Mouse (Mus musculus): Measurements from ENCODE around the gene 4930558C23Rik. TPM values are rescaled to one million over a fixed set of nuclear protein-coding genes. Genes with fewer than 3 reads are reported as not detected.
"Not testable (repeated sequence)": the region's sequence is repeated elsewhere in the genome, so short reads cannot be mapped to it uniquely, and the experiment has no call there.

Gene 4930558C23Rik
- polyA plus RNA-seq, 1 experiment from 2014 or later, result not detected

DNA sequence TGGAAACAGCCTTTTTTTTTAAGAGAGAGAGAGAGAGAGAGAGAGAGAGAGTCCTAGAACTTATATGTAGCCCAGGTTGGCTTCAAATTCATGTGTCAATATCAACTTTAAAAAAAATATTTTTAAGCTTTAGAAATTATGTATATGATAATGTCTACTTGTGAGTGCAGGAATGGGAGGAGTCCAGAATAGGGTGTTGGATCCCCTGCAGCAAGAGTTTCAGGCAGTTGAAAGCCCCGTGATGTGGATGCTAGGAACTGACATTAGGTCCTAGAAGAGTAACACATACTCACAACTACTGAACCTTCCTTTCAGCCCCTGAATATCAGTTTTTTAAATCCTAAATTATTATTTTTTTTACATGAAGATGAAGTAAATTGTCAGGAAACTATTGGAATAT lies 32.9 kb upstream of the 4930558C23Rik start:
- peak overlapping the region; percentile 68 for H3K4me2 ChIP-seq (ENCODE audit: low read length)
- no peak overlapping the region for H3K27ac ChIP-seq (replicated peaks in 1 of 2; ENCODE audit: control insufficient read depth in 1 of 2, insufficient read depth in 1 of 2, low read depth in 2 of 2, low read length in 2 of 2)
- peak overlapping the region in 1 of 2 experiments; percentile 81; a peak in 2 of 4 replicates for H3K4me3 ChIP-seq (ENCODE audit: control insufficient read depth in 1 of 2, insufficient read depth in 1 of 2, low read depth in 1 of 2, low read length in 2 of 2)
- peaks cover 24% of the 10 kb centered on the region for H3K36me3 ChIP-seq (ENCODE audit: control insufficient read depth, insufficient read depth, low read length)
- H3K4me1 ChIP-seq (ENCODE audit: control insufficient read depth in 2 of 2, insufficient read depth in 2 of 2, low read length in 2 of 2), result peaks cover 2 to 3% of the 10 kb centered on the region in 2 experiments; a peak in 1 of 4 replicates
- no peaks in the 10 kb centered on the region for H3K9me3 ChIP-seq (ENCODE audit: control insufficient read depth, low read length)
- no peak for ATAC-seq (ENCODE audit: insufficient number of reproducible peaks, insufficient read depth, low FRiP score, low read depth)
- no peak overlapping the region for H3K9ac ChIP-seq (ENCODE audit: low read length)
- H3K27me3 ChIP-seq (ENCODE audit: control insufficient read depth, insufficient read depth, low read length), result no peaks in the 10 kb centered on the region
- 77% methylated on average over 1 of the region's 1 CpGs for WGBS

DNA sequence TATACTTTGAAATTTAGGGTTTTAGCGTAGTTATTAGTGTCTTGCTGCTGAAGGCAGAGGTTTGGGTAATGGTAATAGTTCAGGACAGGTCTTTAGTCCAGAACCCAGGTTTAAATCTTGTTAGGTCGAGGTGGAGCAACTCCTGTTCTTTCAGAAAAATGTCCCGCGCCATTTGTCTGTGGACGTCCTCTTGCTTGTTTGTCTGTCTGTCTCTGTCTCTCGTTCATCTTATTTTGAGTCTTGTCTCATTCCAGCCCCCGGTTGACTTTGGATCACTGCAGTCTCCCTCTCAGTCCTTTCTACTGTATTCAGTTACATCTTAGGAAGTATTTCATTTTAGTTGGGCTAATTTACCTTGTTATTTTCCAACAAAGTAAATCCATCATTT lies 32.3 kb upstream of the 4930558C23Rik start:
- no peaks in the 10 kb centered on the region for H3K27me3 ChIP-seq (ENCODE audit: control insufficient read depth, insufficient read depth, low read length)
- 1% methylated on average over 7 of the region's 7 CpGs for WGBS
- H3K4me1 ChIP-seq (ENCODE audit: control insufficient read depth in 2 of 2, insufficient read depth in 2 of 2, low read length in 2 of 2), result peaks cover 2 to 3% of the 10 kb centered on the region in 2 experiments; a peak in 1 of 4 replicates
- H3K36me3 ChIP-seq (ENCODE audit: control insufficient read depth, insufficient read depth, low read length), result peaks cover 24% of the 10 kb centered on the region
- peak overlapping the region; percentile 30 to 81; a peak in 3 of 4 replicates for H3K27ac ChIP-seq (replicated peaks in 1 of 2; ENCODE audit: control insufficient read depth in 1 of 2, insufficient read depth in 1 of 2, low read depth in 2 of 2, low read length in 2 of 2)
- peak overlapping the region; percentile 81 to 88 for H3K4me3 ChIP-seq (ENCODE audit: control insufficient read depth in 1 of 2, insufficient read depth in 1 of 2, low read depth in 1 of 2, low read length in 2 of 2)
- no peaks in the 10 kb centered on the region for H3K9me3 ChIP-seq (ENCODE audit: control insufficient read depth, low read length)
- peak overlapping the region; percentile 87 for H3K9ac ChIP-seq (ENCODE audit: low read length)
- peak overlapping the region; percentile 68 for H3K4me2 ChIP-seq (ENCODE audit: low read length)
- no peak for ATAC-seq (ENCODE audit: insufficient number of reproducible peaks, insufficient read depth, low FRiP score, low read depth)

GRCm38 (mm10) chr3:95434136-95434982 lies 31.7 kb upstream of the 4930558C23Rik start, which contains the start of gene Arnt:
TSS of gene Arnt (plus strand) at chr3:95434388.
- Histone ChIP-seq H3K36me3 (ENCODE audit: control insufficient read depth, insufficient read depth, low read length) (peaks cover 21% of the 10 kb centered on the region), H3K27me3 (ENCODE audit: control insufficient read depth, insufficient read depth, low read length) (no peaks in the 10 kb centered on the region), H3K4me3 (ENCODE audit: control insufficient read depth in 1 of 2, insufficient read depth in 1 of 2, low read depth in 1 of 2, low read length in 2 of 2) (peak within 1 kb of the TSS; percentile 81 to 88), H3K27ac (replicated peaks in 1 of 2; ENCODE audit: control insufficient read depth in 1 of 2, insufficient read depth in 1 of 2, low read depth in 2 of 2, low read length in 2 of 2) (peak within 1 kb of the TSS; percentile 81), H3K9ac (ENCODE audit: low read length) (peak within 1 kb of the TSS; percentile 87), H3K9me3 (ENCODE audit: control insufficient read depth, low read length) (no peaks in the 10 kb centered on the region), H3K4me2 (ENCODE audit: low read length) (peak within 1 kb of the TSS; percentile 68), H3K4me1 (ENCODE audit: control insufficient read depth in 2 of 2, insufficient read depth in 2 of 2, low read length in 2 of 2) (peaks cover 2 to 3% of the 10 kb centered on the region in 2 experiments; a peak in 1 of 4 replicates)
- under 1% methylated on average over 47 of the region's 47 CpGs for WGBS
- peak; percentile 99 for ATAC-seq (ENCODE audit: insufficient number of reproducible peaks, insufficient read depth, low FRiP score, low read depth)

DNA sequence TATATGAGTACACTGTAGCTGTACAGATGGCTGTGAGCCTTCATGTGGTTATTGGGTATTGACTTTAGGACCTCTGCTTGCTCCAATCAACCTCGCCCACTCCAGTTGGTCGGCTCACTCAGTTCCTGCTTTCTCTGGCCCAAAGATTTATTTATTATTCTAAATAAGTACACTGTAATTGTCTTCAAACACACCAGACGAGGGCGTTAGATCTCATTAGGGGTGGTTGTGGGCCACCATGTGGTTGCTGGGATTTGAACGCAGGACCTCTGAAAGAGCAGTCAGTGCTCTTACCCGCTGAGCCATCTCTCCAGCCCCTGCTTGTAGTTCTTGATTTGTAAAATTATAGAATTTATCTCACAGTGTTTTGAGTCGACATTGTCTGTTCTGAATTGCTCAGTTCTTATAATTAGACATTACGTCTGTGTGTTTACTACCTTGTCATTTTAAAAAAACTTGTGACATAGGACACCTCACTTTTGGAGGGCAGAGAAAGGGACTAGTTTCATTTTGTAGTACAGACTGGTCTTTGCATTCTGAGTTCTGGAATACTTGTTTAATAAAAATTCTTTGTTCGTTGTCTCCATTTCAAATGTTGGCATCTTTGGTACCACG lies 30.8 kb upstream of the 4930558C23Rik start:
- H3K4me1 ChIP-seq (ENCODE audit: control insufficient read depth in 2 of 2, insufficient read depth in 2 of 2, low read length in 2 of 2), result peaks cover 2 to 3% of the 10 kb centered on the region in 2 experiments; a peak in 1 of 4 replicates
- peak overlapping the region in 1 of 2 experiments; percentile 81; a peak in 2 of 4 replicates for H3K4me3 ChIP-seq (ENCODE audit: control insufficient read depth in 1 of 2, insufficient read depth in 1 of 2, low read depth in 1 of 2, low read length in 2 of 2)
- 77% methylated on average over 10 of the region's 10 CpGs for WGBS
- no peak for ATAC-seq (ENCODE audit: insufficient number of reproducible peaks, insufficient read depth, low FRiP score, low read depth)
- H3K27me3 ChIP-seq (ENCODE audit: control insufficient read depth, insufficient read depth, low read length), result no peaks in the 10 kb centered on the region
- peak overlapping the region; percentile 68 for H3K4me2 ChIP-seq (ENCODE audit: low read length)
- peak overlapping the region in 1 of 2 experiments; percentile 81; a peak in 2 of 4 replicates for H3K27ac ChIP-seq (replicated peaks in 1 of 2; ENCODE audit: control insufficient read depth in 1 of 2, insufficient read depth in 1 of 2, low read depth in 2 of 2, low read length in 2 of 2)
- no peaks in the 10 kb centered on the region for H3K9me3 ChIP-seq (ENCODE audit: control insufficient read depth, low read length)
- H3K36me3 ChIP-seq (ENCODE audit: control insufficient read depth, insufficient read depth, low read length), result peaks cover 21% of the 10 kb centered on the region
- H3K9ac ChIP-seq (ENCODE audit: low read length), result peak overlapping the region; percentile 87

GRCm38 (mm10) chr3:95428423-95428822 lies 25.8 kb upstream of the 4930558C23Rik start:
- not testable (repeated sequence) for H3K36me3 ChIP-seq (ENCODE audit: control insufficient read depth, insufficient read depth, low read length); H3K27ac ChIP-seq (replicated peaks in 1 of 2; ENCODE audit: control insufficient read depth in 1 of 2, insufficient read depth in 1 of 2, low read depth in 2 of 2, low read length in 2 of 2); H3K9ac ChIP-seq (ENCODE audit: low read length); H3K4me2 ChIP-seq (ENCODE audit: low read length); ATAC-seq (ENCODE audit: insufficient number of reproducible peaks, insufficient read depth, low FRiP score, low read depth); H3K4me1 ChIP-seq (ENCODE audit: control insufficient read depth in 2 of 2, insufficient read depth in 2 of 2, low read length in 2 of 2); H3K9me3 ChIP-seq (ENCODE audit: control insufficient read depth, low read length); H3K27me3 ChIP-seq (ENCODE audit: control insufficient read depth, insufficient read depth, low read length); H3K4me3 ChIP-seq (ENCODE audit: control insufficient read depth in 1 of 2, insufficient read depth in 1 of 2, low read depth in 1 of 2, low read length in 2 of 2)
- WGBS, result 61% methylated on average over 3 of the region's 11 CpGs

- peak overlapping the region; percentile 32 to 37 for H3K4me3 ChIP-seq (ENCODE audit: control insufficient read depth in 1 of 2, insufficient read depth in 1 of 2, low read depth in 1 of 2, low read length in 2 of 2)
- peak overlapping the region; percentile 61 for H3K4me2 ChIP-seq (ENCODE audit: low read length)
- ATAC-seq (ENCODE audit: insufficient number of reproducible peaks, insufficient read depth, low FRiP score, low read depth); H3K27me3 ChIP-seq (ENCODE audit: control insufficient read depth, insufficient read depth, low read length); H3K9me3 ChIP-seq (ENCODE audit: control insufficient read depth, low read length); H3K27ac ChIP-seq (replicated peaks in 1 of 2; ENCODE audit: control insufficient read depth in 1 of 2, insufficient read depth in 1 of 2, low read depth in 2 of 2, low read length in 2 of 2); H3K36me3 ChIP-seq (ENCODE audit: control insufficient read depth, insufficient read depth, low read length); H3K4me1 ChIP-seq (ENCODE audit: control insufficient read depth in 2 of 2, insufficient read depth in 2 of 2, low read length in 2 of 2): not testable (repeated sequence)
- H3K9ac ChIP-seq (ENCODE audit: low read length), result peak overlapping the region; percentile 54; the same call in 1 of the 2 replicates
- 6% methylated on average over 15 of the region's 21 CpGs for WGBS
Observed at GRCm38 (mm10) chr3:95427891-95428238, 25.2 kb upstream of the 4930558C23Rik start.

- H3K4me2 ChIP-seq (ENCODE audit: low read length), result peak overlapping the region; percentile 61
- ATAC-seq (ENCODE audit: insufficient number of reproducible peaks, insufficient read depth, low FRiP score, low read depth); H3K4me1 ChIP-seq (ENCODE audit: control insufficient read depth in 2 of 2, insufficient read depth in 2 of 2, low read length in 2 of 2); H3K36me3 ChIP-seq (ENCODE audit: control insufficient read depth, insufficient read depth, low read length); H3K27ac ChIP-seq (replicated peaks in 1 of 2; ENCODE audit: control insufficient read depth in 1 of 2, insufficient read depth in 1 of 2, low read depth in 2 of 2, low read length in 2 of 2); H3K9me3 ChIP-seq (ENCODE audit: control insufficient read depth, low read length); H3K27me3 ChIP-seq (ENCODE audit: control insufficient read depth, insufficient read depth, low read length): not testable (repeated sequence)
- peak overlapping the region; percentile 54; the same call in 1 of the 2 replicates for H3K9ac ChIP-seq (ENCODE audit: low read length)
- 28% methylated on average over 7 of the region's 33 CpGs for WGBS
- peak overlapping the region; percentile 32 to 37 for H3K4me3 ChIP-seq (ENCODE audit: control insufficient read depth in 1 of 2, insufficient read depth in 1 of 2, low read depth in 1 of 2, low read length in 2 of 2)
Observed at GRCm38 (mm10) chr3:95427117-95427890, 24.7 kb upstream of the 4930558C23Rik start.
